Mouse (Mus musculus): Measurements from ENCODE around the gene Apol10a. TPM values are rescaled to one million over a fixed set of nuclear protein-coding genes. Genes with fewer than 3 reads are reported as not detected.
"Not testable (repeated sequence)": the region's sequence is repeated elsewhere in the genome, so short reads cannot be mapped to it uniquely, and the experiment has no call there.

The Apol10a gene
- total RNA-seq, 2 experiments from 2014 or later = not detected

DNA sequence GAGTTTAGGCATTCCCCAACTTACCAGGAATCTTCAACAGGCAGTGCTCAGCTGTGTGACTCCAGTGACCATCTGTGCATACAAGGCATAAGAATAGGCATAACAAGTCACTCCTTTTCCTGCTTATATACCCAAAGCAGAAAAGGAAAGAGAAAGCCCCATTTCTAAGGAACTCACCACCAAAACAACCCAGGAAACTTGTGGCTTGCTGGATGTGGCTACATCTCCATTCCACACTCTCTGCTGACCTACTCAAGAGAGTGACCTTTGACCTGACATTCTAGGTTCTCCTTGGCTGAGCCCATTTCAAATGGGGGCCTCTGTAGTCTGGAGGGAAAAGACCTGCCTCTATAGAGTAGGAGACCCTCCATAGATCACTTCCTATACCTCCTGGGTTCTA is 56.4 kb downstream of the Apol10a start, which contains the start of gene Apol7c:
Gene Apol7c, minus strand, starts transcription at position 101 of the 400 bp plus-strand sequence.
- Histone ChIP-seq H3K4me3 (no peak within 1 kb of the TSS), H3K27ac (no peak within 1 kb of the TSS)
- no peak for TF ChIP-seq CTCF (conservative IDR thresholded peaks at IDR 0.05)
- DNase-seq (ENCODE audit: low spot score in 2 of 2) = no peak

DNA sequence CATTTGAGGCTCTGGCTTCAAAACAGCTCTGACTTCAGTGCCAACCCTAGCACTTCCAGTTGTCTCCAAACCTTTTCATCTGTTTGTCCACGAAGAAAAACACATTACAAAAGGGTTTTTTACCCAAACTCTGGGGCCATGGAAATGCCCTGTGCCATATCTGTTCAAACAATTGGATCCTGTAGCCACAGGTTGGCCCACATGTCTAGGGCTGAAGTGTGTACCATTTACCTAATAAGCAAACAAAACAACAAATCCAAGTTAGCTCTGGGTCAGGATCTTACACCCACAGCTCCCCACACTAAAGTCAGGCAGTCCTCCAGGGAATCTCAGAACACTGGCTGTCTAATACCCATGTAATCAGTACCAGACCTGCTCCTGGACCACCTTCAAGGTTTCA is 62.4 kb downstream of the Apol10a start:
- H3K27ac ChIP-seq; H3K4me3 ChIP-seq; DNase-seq (ENCODE audit: low spot score in 2 of 2): not testable (repeated sequence)

Other genes with a start within 250 kb of the Apol10a start
- gene Rbfox2, start 170.0 kb upstream of the Apol10a start, total RNA-seq (2021) = 100 to 1,000 TPM; 243 TPM
- gene Apol7a, start 77.9 kb upstream of the Apol10a start, total RNA-seq (2021) = not detected
- gene Apol9a, start 65.9 kb upstream of the Apol10a start, total RNA-seq (2021) = not detected
- not detected for gene Apol7b, start 29.6 kb upstream of the Apol10a start, total RNA-seq (2021)
- not detected for gene Apol11a, start 31.2 kb downstream of the Apol10a start, total RNA-seq (2021)
- not detected for gene Apol7c, start 56.3 kb downstream of the Apol10a start, total RNA-seq (2021)
- gene 1700025B11Rik, start 84.8 kb downstream of the Apol10a start, total RNA-seq (2021) = not detected
- not detected for gene Apol10b, start 119.1 kb downstream of the Apol10a start, total RNA-seq (2021)
- gene Gm36245, start 122.2 kb downstream of the Apol10a start, total RNA-seq (2021) = not detected
- not detected for gene Apol11b, start 166.2 kb downstream of the Apol10a start, total RNA-seq (2021)
- not detected for gene Apol7e, start 221.8 kb downstream of the Apol10a start, total RNA-seq (2021)